Mouse (Mus musculus) spleen, postnatal 36 days (tissue): ENCODE results near the gene Sestd1.
A peak's percentile ranks its signal among the peaks of the same experiment; 100 is the strongest.

ENCODE experiments used
- DNase-seq, 2 experiments: peaks; one replicate each; pipeline ENCODE4 v3.0.0; 2022; ENCODE audit warnings: low spot score in 2 of 2, mixed read lengths in 1 of 2

Sestd1 gene

DNA sequence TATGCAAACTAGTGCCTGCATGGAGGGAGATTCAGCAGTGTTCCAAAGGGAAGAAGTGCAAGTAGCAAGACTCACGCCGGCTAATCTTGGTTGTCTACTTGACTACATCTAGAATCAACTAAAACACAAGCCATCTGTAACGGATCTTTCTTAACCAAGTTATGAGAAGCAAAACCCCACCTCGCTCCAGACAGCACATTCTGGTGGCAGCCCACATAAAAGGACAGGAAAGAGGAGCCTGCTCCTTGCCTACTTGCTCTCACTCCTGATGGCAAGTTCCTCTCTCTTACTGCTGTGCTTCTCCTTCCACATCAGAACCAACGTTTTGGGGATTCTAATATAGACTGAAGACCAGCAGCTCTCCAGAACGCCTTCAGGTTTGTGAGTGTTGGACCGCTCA, 9.6 kb downstream of the Sestd1 start:
- no peak for DNase-seq

DNA sequence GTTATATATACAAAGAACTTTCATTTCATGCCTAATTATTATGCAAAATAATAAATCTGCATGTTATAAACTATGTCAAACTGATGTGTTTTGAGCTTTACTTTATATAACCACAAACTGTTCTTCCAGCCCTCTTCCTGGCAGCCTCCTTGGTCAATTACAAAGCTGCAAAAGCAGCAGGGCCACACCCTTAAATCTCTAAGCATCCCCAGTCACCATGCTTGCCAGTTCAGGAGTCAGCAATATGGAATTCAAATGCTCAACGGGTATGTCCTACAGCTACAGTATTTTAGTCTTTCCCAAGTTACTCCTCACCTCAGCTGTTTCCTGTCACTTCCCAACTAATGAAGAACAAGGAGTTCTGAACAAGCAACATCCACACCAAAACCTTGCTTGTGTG, 10.3 kb downstream of the Sestd1 start:
- no peak for DNase-seq

DNA sequence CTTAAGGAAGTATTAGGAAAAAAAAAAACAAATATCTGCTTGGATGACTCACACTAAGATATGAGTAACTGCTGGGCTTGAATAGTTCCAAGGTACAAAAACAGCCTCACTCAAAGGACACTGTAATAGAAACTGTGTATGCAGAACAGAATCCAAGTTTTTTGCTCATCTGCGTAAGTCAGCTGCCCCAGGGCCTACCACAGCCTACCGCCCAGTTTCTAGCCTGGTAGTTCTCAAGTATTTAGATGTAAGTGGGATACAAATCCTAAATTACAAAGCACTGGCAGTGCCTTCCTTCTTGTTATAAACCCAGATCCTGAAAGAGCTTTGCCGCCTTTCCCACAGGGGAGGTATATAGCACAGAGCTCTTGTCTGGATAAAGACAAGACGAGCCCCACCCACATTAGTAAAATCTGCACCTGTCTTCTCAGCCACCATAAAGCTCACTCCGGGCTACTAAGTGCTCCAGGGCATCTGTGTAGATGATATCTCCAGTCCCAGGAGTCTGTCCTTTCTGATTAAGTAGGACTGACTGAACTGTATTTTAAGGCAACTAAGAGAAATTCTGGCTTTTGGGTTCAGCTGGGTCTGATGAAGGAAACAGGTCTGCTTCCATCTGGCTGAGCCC, 11.7 kb downstream of the Sestd1 start:
- no peak for DNase-seq

- DNase-seq: no peak
Measured at GRCm38 (mm10) chr2:77266931-77267330, 13.5 kb downstream of the Sestd1 start.

- no peak for DNase-seq
Measured at GRCm38 (mm10) chr2:77266011-77266410, 14.4 kb downstream of the Sestd1 start.

DNA sequence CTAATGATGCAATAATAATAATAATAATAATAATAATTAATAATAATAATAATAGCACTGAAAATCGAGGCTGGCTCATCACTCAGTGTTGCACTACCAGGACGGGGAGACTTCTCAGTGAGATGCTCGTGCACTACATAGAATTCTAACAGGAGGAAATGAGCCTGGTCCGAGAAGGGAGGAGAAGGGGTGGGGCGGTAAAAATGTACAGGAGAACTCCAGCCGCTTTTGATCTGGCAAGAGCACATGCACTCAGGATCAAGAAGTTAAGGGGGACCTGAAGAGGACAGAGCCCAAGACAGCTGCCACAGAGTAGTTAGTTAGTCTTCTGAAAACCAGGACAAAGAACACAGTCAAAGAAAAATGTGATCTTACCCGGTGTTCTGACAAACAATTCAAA, 15.1 kb downstream of the Sestd1 start:
- no peak for DNase-seq

DNA sequence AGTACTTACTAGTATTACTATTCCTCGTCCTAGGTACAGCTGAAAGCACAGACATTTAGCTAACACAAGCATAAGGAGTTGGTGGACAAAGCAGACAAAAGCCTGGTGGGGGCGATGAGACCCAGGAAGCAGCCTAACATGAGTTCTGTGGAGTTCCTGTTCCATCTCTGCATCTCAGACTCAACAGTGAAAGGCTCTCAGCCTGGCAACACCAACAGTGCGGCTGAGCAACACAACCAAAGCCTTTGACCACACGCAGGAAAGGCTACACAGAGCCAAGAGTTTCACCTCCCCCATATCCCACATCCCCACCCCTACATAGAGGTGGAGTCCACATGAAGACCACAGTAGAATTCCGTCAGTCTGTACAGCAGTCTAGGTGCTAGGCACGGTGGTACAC, 15.8 kb downstream of the Sestd1 start:
- no peak for DNase-seq

DNA sequence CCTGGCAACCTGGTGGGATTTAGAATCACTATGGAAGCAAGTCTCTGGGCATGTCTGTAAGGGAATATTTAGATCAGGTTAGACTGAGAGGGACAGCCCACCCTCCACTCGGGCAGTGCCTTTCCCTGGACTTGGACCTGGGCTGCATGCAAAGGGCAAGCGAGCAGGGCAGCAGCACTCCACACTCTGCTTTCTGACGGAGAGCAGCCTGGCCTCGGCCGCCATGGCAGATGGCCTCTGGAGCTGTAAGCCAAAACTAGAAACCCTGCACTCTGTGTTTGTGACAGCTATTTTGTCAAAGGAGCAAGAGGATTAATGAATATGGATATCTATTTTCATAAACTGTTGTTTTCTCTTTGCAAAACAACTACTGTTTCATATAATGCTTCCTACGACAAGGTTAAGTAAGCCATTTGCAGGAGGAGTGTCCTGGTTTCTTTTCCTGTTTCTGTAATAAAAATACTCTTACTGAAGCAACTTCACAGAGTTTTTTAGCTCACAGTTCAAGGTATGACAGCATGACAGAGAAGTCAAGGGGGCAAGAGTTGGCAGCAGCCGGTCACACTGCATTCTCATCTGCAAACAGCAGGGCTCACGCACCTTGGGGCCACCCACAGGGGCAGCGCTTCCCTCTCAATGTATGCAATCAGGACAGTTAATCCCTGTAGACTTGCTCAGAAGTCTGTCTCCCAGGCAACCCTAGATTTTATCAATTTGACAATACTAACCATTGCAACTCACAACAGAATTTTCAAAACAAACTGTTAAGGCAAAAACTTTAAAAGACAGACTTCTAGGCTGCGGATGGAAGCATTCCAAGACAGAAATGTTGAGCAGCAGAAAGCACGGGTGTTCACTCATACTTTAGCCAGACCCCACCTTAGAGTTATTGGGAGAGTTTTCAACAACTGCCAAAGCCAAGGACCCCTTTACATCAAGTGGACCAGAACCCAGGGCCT, 16.6 kb downstream of the Sestd1 start:
- DNase-seq: no peak

DNA sequence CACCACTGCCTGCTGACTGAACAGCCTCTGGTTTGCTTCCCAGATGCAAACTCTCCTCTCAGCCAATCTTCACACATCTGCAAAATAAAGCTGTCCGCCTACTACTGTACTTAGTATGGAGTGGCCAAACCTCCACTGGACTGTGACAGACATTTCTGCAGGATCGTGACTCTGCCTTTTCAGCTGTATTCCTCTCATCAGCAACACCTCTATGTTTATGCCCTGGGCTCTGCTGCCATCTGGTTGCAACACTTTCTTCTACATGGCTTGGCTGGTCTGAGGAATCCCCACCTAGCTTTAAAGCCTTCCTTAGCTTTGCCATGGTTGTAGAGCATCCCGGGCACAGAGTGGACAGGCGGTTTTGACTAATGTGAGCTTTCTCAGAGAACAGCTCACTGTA, 20.3 kb downstream of the Sestd1 start:
- no peak for DNase-seq

DNA sequence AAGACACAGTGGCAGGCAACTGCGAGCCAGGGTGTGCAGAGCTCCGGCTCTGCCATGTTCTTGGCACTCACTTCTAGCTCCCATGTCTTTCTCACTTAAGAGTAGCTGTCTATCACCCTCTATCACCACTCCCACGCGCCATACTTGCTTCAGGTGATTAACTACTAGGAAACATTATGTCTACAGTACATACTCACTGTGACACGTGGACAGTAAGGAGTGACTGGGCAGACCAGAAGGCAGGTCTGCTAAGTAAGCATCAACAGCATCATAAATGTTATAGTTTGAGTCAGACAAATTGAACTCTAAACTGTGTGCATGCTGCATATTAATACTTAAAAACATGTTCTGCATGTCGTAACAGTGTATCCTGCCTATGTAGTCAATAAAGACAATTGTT, 27.2 kb downstream of the Sestd1 start:
- DNase-seq: no peak

GRCm38 (mm10) chr2:77251736-77252135, 28.7 kb downstream of the Sestd1 start:
- no peak for DNase-seq

- DNase-seq: peak in 1 of 2 experiments; percentile 5
Measured at GRCm38 (mm10) chr2:77249771-77250681, 30.4 kb downstream of the Sestd1 start.

GRCm38 (mm10) chr2:77248416-77248815, 32.0 kb downstream of the Sestd1 start:
- DNase-seq: no peak

GRCm38 (mm10) chr2:77247200-77247830, 33.1 kb downstream of the Sestd1 start:
- no peak for DNase-seq

DNA sequence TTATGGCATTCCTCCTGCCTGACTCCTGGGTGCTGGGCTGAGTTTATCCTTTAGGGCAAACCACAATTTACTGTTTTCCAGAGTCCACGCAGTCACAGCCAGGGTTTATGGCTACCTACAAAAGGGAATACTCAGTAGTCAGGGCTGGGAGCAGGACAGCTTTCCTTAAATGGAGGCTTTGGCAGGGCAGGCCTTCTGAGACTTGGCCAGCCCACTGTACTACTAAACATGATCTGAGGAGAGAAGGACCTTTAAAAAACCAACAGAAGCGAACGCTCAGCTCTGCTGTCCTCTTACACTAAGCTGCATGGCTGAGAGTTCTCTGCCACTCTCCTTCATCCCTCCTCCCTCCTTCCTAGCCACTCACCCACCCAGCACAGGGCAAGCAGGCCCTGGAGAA, 34.6 kb downstream of the Sestd1 start:
- DNase-seq: no peak

- no peak for DNase-seq
Measured at GRCm38 (mm10) chr2:77242248-77242647, 38.1 kb downstream of the Sestd1 start.

GRCm38 (mm10) chr2:77238607-77239006, 41.8 kb downstream of the Sestd1 start:
- DNase-seq: no peak

DNA sequence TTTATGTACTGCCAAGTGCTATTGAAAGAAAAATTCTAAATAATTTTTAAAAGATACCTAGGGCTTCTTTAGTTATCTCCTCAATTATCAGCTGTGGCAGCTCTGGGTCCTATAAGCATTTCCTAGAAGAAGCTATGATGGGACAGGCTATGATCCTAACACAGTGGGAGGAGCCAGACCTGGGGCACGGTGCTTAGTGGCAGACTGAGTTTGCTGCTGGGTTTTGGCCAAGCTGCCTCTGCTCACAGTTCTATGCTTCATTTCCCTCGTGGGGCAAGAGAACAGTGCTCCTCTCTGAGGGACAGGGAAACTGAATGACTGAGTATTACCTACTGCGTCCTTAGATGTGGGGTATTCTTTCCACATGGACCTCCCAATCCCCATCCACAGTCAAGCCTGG, 42.3 kb downstream of the Sestd1 start:
- DNase-seq: no peak

GRCm38 (mm10) chr2:77236860-77237259, 43.5 kb downstream of the Sestd1 start:
- no peak for DNase-seq

- no peak for DNase-seq
Measured at GRCm38 (mm10) chr2:77235896-77236295, 44.5 kb downstream of the Sestd1 start.

GRCm38 (mm10) chr2:77232604-77233003, 47.8 kb downstream of the Sestd1 start:
- no peak for DNase-seq

- no peak for DNase-seq
Measured at GRCm38 (mm10) chr2:77220960-77221359, 59.4 kb downstream of the Sestd1 start.
